Mouse (Mus musculus): ENCODE measurements around the gene Phyhipl.

DNA sequence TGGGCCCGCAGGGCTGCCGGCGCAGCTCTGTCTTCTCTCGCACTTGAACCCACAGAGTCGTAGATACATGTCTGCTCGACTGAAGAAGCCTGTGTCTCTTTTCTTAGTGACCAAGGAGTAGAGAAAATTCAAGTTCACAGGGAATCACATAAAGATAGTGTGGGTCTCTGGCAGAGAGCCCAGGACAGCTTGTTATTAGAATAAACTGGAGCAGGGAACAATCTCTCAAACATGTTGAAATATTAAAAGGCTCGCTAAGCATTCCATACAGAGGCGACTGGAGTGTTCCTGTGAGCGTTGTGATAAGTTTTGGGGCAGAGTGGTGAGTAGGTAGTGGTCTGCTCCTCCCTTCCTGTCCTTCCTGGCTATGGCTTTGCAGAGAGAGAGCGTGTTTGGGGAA is 118.1 kb downstream of the Phyhipl start:
- TF ChIP-seq CTCF (IDR thresholded peaks at IDR 0.05) (no peak), POLR2A (IDR thresholded peaks at IDR 0.05; ENCODE audit: insufficient read depth, low read depth, low read length) (no peak), EP300 (IDR thresholded peaks at IDR 0.05; ENCODE audit: insufficient read depth, low read depth, low read length) (no peak)
